Mouse (Mus musculus) neutrophil, adult 83 days (primary cell): ENCODE data around the gene Olfr1258. TPM values are rescaled to one million over a fixed set of nuclear protein-coding genes. Genes with fewer than 3 reads are reported as not detected.

ENCODE experiments used
- total RNA-seq, 2 experiments: library from RNA; stranded (reverse); gene quantifications; one replicate each; pipeline ENCODE4 v1.2.4; 2023

Gene Olfr1258
- not detected for total RNA-seq

DNA sequence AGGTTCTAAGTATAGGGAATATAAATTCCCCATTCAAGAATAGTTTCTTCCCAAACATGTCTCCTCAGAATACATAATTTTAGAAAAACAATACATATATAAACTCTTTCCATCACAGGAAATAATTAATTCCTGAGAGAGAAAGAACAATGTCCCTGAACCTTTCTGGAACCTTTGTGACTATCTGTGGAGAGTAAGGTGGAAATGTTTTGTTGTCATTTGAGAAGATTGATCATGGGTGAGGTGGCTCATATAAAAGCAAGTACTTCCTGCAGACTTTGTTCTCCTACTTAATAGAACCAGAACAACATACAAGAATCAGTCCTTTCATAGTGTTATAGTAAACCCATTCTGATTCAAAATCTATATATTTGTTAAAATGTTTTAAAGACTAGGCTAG lies at the start of gene Olfr1258:
TSS of gene Olfr1258 (plus strand) at position 301 of the 400 bp plus-strand sequence.

GRCm38 (mm10) chr2:89878137-89878536 lies 49.0 kb upstream of the Olfr1258 start, which contains the start of gene Olfr1257:
Olfr1257 (plus strand) TSS chr2:89878437.

DNA sequence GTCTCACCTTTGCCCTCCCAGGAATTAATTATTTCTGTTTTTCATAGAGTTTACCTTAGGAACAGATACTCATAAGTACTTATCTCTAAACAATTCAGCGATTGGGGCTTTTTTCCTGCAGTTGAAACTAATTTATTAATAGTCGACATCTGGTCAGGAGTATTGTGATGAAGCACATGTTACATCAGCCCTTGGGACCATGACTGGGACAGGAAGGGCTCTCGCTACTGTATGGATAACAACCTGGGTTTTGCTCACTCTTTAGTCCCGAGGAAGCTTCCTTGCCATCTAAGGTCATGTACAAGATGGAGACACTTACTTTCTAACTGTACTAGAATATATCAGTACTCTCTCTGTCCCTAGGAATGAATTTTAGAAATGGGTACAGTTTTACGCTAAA lies 21.5 kb downstream of the Olfr1258 start, which contains the start of gene Olfr1259:
TSS of gene Olfr1259 (minus strand) at position 101 of the 400 bp plus-strand sequence.

DNA sequence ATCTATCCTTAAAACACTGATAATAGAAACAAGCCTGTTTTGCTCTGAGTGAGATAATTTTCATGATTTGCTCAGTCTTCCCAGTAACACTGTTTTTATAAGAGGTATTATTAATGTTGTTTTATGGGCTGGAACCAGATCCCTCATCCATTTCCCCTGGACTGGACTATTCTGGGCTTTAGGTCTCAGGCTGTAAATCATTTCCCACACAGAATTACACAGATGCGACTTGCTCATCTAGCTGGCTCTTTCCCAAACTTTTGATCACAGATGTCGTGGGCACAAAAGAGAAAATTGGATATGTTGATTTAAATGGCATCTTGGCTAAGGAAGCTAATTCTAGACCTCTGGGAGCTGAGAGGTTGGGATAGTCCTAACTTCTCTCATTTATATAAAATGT lies 47.1 kb downstream of the Olfr1258 start, which contains the start of gene Olfr1260:
TSS of gene Olfr1260 (plus strand) at position 157 of the 400 bp plus-strand sequence.

Other genes starting within 250 kb of the Olfr1258 start
- gene Olfr1252, start 202.3 kb upstream of the Olfr1258 start, total RNA-seq = not detected
- not detected for gene Olfr1253, start 170.2 kb upstream of the Olfr1258 start, total RNA-seq
- not detected for gene Olfr1254, start 133.7 kb upstream of the Olfr1258 start, total RNA-seq
- not detected for gene Olfr1255, start 115.3 kb upstream of the Olfr1258 start, total RNA-seq
- not detected for gene Olfr1256, start 85.8 kb upstream of the Olfr1258 start, total RNA-seq
- gene Olfr48, start 79.1 kb upstream of the Olfr1258 start, total RNA-seq = not detected
- gene Olfr1257, start 48.9 kb upstream of the Olfr1258 start, total RNA-seq = not detected
- not detected for gene Olfr1259, start 21.4 kb downstream of the Olfr1258 start, total RNA-seq
- gene Olfr1260, start 47.0 kb downstream of the Olfr1258 start, total RNA-seq = not detected
- not detected for gene Olfr1261, start 63.9 kb downstream of the Olfr1258 start, total RNA-seq
- gene Olfr1262, start 72.8 kb downstream of the Olfr1258 start, total RNA-seq = not detected
- not detected for gene Olfr1263, start 84.8 kb downstream of the Olfr1258 start, total RNA-seq
- gene Olfr1264, start 98.3 kb downstream of the Olfr1258 start, total RNA-seq = not detected
- gene Olfr1265, start 108.0 kb downstream of the Olfr1258 start, total RNA-seq = not detected
- gene Olfr140, start 136.3 kb downstream of the Olfr1258 start, total RNA-seq = not detected
- not detected for gene Olfr1269, start 194.1 kb downstream of the Olfr1258 start, total RNA-seq
- not detected for gene Olfr32, start 215.0 kb downstream of the Olfr1258 start, total RNA-seq
- not detected for gene Olfr1270, start 225.8 kb downstream of the Olfr1258 start, total RNA-seq